34 mouse cellular contexts compared by ENCODE assay signal in the genomic region with DNA sequence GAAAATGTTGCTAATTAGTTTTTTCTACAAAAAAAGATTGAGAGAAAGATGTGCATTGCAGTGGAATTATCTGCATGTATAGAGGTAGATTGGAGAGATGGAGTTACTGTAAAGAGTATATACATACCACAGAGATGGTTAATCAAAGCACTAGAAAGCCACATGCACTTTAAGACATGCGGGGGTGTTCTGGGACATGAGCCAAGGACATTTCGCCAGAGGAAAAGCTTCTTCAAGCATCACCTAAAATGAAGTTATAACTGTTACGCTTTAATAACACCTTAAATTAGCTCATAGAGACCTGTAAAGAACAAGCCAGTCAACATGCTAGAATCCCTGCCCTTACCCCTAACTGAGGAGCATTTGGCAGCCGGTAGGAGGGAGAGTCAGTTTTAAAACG. TPM values are rescaled to one million over a fixed set of nuclear protein-coding genes. Genes with fewer than 3 reads are reported as not detected.
"Had no signal": no experiment of that assay in that cellular context is flagged by ENCODE, and none has a peak within 500 bp of the region (broad histone marks: within the 10 kb centered on the region; RNA-seq: fewer than 3 reads in every experiment).

No protein-coding gene starts in this region.

- H3K4me3 ChIP-seq: heart, embryonic 10.5 days; heart, embryonic 12.5 days; hindbrain, embryonic 13.5 days; hindbrain, embryonic 15.5 days; kidney, embryonic 15.5 days; limb, embryonic 10.5 days; limb, embryonic 12.5 days; liver, embryonic 13.5 days; liver, embryonic 15.5 days had no signal

- H3K27ac ChIP-seq: heart, embryonic 10.5 days; hindbrain, embryonic 13.5 days; hindbrain, embryonic 15.5 days; hindbrain, postnatal 0 days; kidney, embryonic 15.5 days; kidney, postnatal 0 days; limb, embryonic 10.5 days; limb, embryonic 12.5 days; liver, embryonic 13.5 days; liver, embryonic 15.5 days had no signal

- H3K4me1 ChIP-seq: heart, embryonic 10.5 days had no signal

- H3K9ac ChIP-seq: heart, embryonic 12.5 days; hindbrain, embryonic 13.5 days; hindbrain, embryonic 15.5 days; kidney, embryonic 15.5 days; limb, embryonic 12.5 days; liver, embryonic 13.5 days; liver, embryonic 15.5 days had no signal

- H3K27me3 ChIP-seq: heart, embryonic 12.5 days; hindbrain, embryonic 13.5 days; hindbrain, embryonic 15.5 days; kidney, embryonic 15.5 days; limb, embryonic 12.5 days; liver, embryonic 13.5 days; liver, embryonic 15.5 days had no signal

- H3K36me3 ChIP-seq: liver, embryonic 15.5 days had no signal

- H3K4me2 ChIP-seq: heart, embryonic 12.5 days; hindbrain, embryonic 13.5 days; hindbrain, embryonic 15.5 days; kidney, embryonic 15.5 days; limb, embryonic 12.5 days; liver, embryonic 11.5 days; liver, embryonic 13.5 days; liver, embryonic 15.5 days had no signal

- H3K9me3 ChIP-seq: heart, embryonic 10.5 days; heart, embryonic 12.5 days; hindbrain, embryonic 13.5 days; hindbrain, embryonic 15.5 days; kidney, embryonic 15.5 days; limb, embryonic 10.5 days; limb, embryonic 12.5 days; liver, embryonic 13.5 days; liver, embryonic 15.5 days had no signal

- ATAC-seq: hindbrain, postnatal 0 days; intestine, embryonic 16.5 days had no signal

- DNase-seq: gastrocnemius, postnatal 14 days; gastrocnemius, postnatal 36 days; heart, adult 18-20 months; heart, postnatal 36 days; kidney, adult 11 months; kidney, adult 2 months; kidney, adult 9 months; kidney, postnatal 14 days; kidney, postnatal 36 days; layer of hippocampus, adult 9-11 months; layer of hippocampus, postnatal 36 days; liver; liver, embryonic 13.5 days had no signal

RNA-seq across cellular contexts. Expression of a gene that starts 18.9 kb away (rescaled TPM):
- total RNA-seq: gastrocnemius, adult 18-20 months; gastrocnemius, adult 8-10 months; gastrocnemius, postnatal 14 days; gastrocnemius, postnatal 36 days; heart, adult 18-20 months; heart, adult 8-10 months; heart, postnatal 36 days; hematopoietic stem cell, adult 5-6 weeks; layer of hippocampus, postnatal 36 days; left cerebral cortex, adult 18-20 months; left cerebral cortex, postnatal 14 days had no signal
- polyA plus RNA-seq: gonadal fat pad, adult 2 months; heart, embryonic 12.5 days; heart, embryonic 14.5 days; intestine, embryonic 16.5 days; large intestine, adult 2 months; liver, embryonic 11.5 days; liver, embryonic 13.5 days; liver, embryonic 15.5 days had no signal
